ENCODE assay signal across 8 mouse cellular contexts in the genomic region with DNA sequence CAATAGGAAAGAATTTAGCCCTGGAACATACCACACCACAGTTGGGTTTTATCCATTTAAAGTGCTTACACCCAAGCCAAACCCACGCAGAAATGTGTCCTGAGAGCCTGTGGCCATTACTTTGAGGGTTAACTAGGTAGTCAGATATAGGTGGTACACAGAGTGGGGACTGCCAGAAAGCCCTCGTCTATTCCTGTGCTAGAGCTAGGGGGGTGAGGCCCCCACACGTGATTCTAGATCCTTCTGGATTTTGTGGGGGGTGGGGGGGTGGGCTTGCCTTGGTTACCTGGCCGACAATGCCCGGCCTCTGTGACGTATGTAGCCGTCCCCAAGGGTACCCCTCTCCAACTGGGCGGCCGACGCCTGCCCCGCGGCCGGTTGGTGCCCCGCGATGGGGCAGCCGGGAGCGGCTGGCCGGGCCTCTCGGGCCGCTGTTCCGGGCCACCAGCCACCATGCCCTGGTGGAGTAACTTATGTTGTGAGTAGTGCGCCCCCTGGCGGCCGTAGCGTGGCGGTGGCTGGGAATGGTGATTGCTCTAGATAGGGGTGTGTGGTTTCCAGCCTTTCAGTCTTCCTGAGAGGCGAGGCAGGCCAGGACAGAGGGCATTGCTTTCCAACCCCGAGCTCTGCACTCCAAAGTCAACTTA. TPM values are rescaled to one million over a fixed set of nuclear protein-coding genes. Genes with fewer than 3 reads are reported as not detected.
DNase-seq lines count a peak whose midpoint lies in the region; ATAC-seq lines count a peak whose summit lies in the region.

No protein-coding gene starts in this region.

- no peaks in the 10 kb centered on the region for H3K9me3 ChIP-seq in intestine, embryonic 14.5 days (ENCODE audit: control insufficient read depth, low read length)

- peak overlapping the region; percentile 45 for H3K4me2 ChIP-seq in intestine, embryonic 14.5 days (ENCODE audit: low read length)

- H3K4me1 ChIP-seq in intestine, embryonic 14.5 days (replicated peaks; ENCODE audit: control insufficient read depth, insufficient read depth, low read length) = peaks cover 8% of the 10 kb centered on the region; the same call in 1 of the 2 replicates

- peak overlapping the region; percentile 1; the same call in 1 of the 2 replicates for H3K9ac ChIP-seq in intestine, embryonic 14.5 days (ENCODE audit: low read length)

- H3K27me3 ChIP-seq in intestine, embryonic 14.5 days (replicated peaks; ENCODE audit: control insufficient read depth, insufficient read depth, low read length) = no peaks in the 10 kb centered on the region

- H3K4me3 ChIP-seq in intestine, embryonic 14.5 days (ENCODE audit: low read depth, low read length) = peak overlapping the region; percentile 20

- H3K27ac ChIP-seq in intestine, embryonic 14.5 days (ENCODE audit: low read depth) = no peak overlapping the region

- H3K36me3 ChIP-seq in intestine, embryonic 14.5 days (ENCODE audit: control insufficient read depth, insufficient read depth, low read length) = no peaks in the 10 kb centered on the region

- intact Hi-C loops in left cerebral cortex, postnatal 10 days (cut with DNase I) = loop anchor here (10.0 kb wide), 1 partner anchor 812 kb away; no protein-coding TSS in a partner anchor

- WGBS in intestine, embryonic 14.5 days = 9% methylated on average over 28 of the region's 28 CpGs

- DNase-seq in adrenal gland, adult 18-20 months (ENCODE audit: low spot score in 2 of 2) = peak; percentile 93 to 94
- peak; percentile 94 for DNase-seq in embryo, embryonic 10.5 days (ENCODE audit: low spot score)
- peak; percentile 82 for DNase-seq in gastrocnemius, postnatal 25 days
- DNase-seq in intestine, embryonic 14.5 days (ENCODE audit: low spot score) = peak; percentile 93
- DNase-seq in left cerebral cortex, postnatal 10 days (ENCODE audit: extremely low spot score in 1 of 2, low spot score in 2 of 2) = peak; percentile 77 to 92
- DNase-seq in right cerebral cortex, postnatal 25 days = peak; percentile 77
- peak; percentile 86 to 93 for DNase-seq in urinary bladder, postnatal 36 days (ENCODE audit: low spot score in 2 of 2)

- ATAC-seq in intestine, embryonic 14.5 days (replicated peaks; ENCODE audit: low FRiP score, low TSS enrichment, low read depth) = peak; percentile 91
- peak; percentile 100 for ATAC-seq in megakaryocyte-erythroid progenitor cell, adult 5-6 weeks (replicated peaks; ENCODE audit: low FRiP score, low TSS enrichment, poor library complexity, severe bottlenecking)

RNA-seq across cellular contexts. Expression of a gene that starts 41.3 kb away (rescaled TPM):
- total RNA-seq in adrenal gland, adult 18-20 months (2021) = 10 to 100 TPM; 12.1 to 13.5 TPM
- total RNA-seq in gastrocnemius, postnatal 25 days (2021) = 1 to 10 TPM; 4.6 to 4.8 TPM
- polyA plus RNA-seq in intestine, embryonic 14.5 days (2014; fragmentation: Nextera tagmentation; extraction: Ambion mirVana) = 13.0 and 14.4 TPM in 2 replicates
- total RNA-seq in left cerebral cortex, postnatal 10 days (2021) = 1 to 10 TPM; 9.3 to 9.4 TPM
- total RNA-seq in megakaryocyte-erythroid progenitor cell, adult 5-6 weeks (2014; fragmentation: Nextera tagmentation) = 7.4 and 7.5 TPM in 2 replicates
- total RNA-seq in megakaryocyte-erythroid progenitor cell, adult 5-6 weeks (2017) = 7.3 and 11.4 TPM in 2 replicates
